Mouse (Mus musculus): ENCODE results near the gene Zscan26.
"Not testable (repeated sequence)": the region's sequence is repeated elsewhere in the genome, so short reads cannot be mapped to it uniquely, and the experiment has no call there.

DNA sequence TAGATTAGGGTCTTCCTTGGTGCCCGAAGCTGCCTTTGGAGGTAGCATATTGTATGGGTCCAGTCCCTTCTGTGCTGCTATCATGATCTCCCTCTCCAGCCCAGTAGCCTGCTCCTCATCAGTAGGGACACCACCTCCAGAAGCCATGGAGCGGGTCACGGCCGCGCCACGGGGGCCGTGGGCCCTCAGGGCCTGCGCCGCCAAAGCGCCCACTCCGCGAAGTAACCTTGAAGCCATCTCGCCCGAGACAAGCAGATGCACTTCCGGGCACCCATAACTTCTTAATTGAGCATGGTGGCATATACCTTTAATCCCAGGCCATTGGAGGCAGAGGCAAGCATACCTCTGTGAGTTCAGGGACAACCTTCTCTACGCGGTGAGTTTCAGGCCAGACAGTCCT is 47.7 kb upstream of the Zscan26 start, which contains the start of gene Gm11273:
- TF ChIP-seq CTCF, EP300 (IDR thresholded peaks at IDR 0.05; ENCODE audit: low read depth): not testable (repeated sequence)
